Mouse (Mus musculus): Measurements from ENCODE around the gene Pcbp1. TPM values are rescaled to one million over a fixed set of nuclear protein-coding genes. Genes with fewer than 3 reads are reported as not detected.
"Not testable (repeated sequence)": the region's sequence is repeated elsewhere in the genome, so short reads cannot be mapped to it uniquely, and the experiment has no call there.

Pcbp1 gene
- 195 and 234 TPM in 2 replicates for polyA plus RNA-seq (2015; fragmentation: Nextera tagmentation; extraction: Ambion mirVana)

GRCm38 (mm10) chr6:86526032-86526960, at the start of gene Pcbp1:
TSS of gene Pcbp1 (minus strand) at chr6:86526321.
- H3K9me3 ChIP-seq (ENCODE audit: low read length): no peaks in the 10 kb centered on the region

GRCm38 (mm10) chr6:86574495-86574894, 48.4 kb upstream of the Pcbp1 start:
- ATAC-seq (ENCODE audit: low FRiP score, low TSS enrichment): no peak
- H3K4me3 ChIP-seq (ENCODE audit: low read length): no peak overlapping the region
- no peak overlapping the region for H3K4me2 ChIP-seq (replicated peaks; ENCODE audit: low read depth, low read length)
- H3K9me3 ChIP-seq (ENCODE audit: low read length): no peaks in the 10 kb centered on the region
- no peaks in the 10 kb centered on the region; the same call in 1 of the 2 replicates for H3K4me1 ChIP-seq (ENCODE audit: insufficient read depth, low read length)
- no peaks in the 10 kb centered on the region for H3K36me3 ChIP-seq (ENCODE audit: insufficient read depth, low read length)
- no peaks in the 10 kb centered on the region for H3K27me3 ChIP-seq (ENCODE audit: insufficient read depth, low read length)
- 93% methylated on average over 3 of the region's 3 CpGs for WGBS
- no peak overlapping the region for H3K9ac ChIP-seq (replicated peaks; ENCODE audit: low read length)
- H3K27ac ChIP-seq (ENCODE audit: low read length): no peak overlapping the region

More at GRCm38 (mm10) chr6:86526032-86526960, at the start of gene Pcbp1:
- Histone ChIP-seq H3K9ac (replicated peaks; ENCODE audit: low read length) (peak within 1 kb of the TSS; percentile 97), H3K4me3 (ENCODE audit: low read length) (peak within 1 kb of the TSS; percentile 85), H3K27me3 (ENCODE audit: insufficient read depth, low read length) (no peaks in the 10 kb centered on the region), H3K4me2 (replicated peaks; ENCODE audit: low read depth, low read length) (peak within 1 kb of the TSS; percentile 92), H3K27ac (ENCODE audit: low read length) (peak within 1 kb of the TSS; percentile 100), H3K36me3 (ENCODE audit: insufficient read depth, low read length) (peaks cover 20% of the 10 kb centered on the region), H3K4me1 (ENCODE audit: insufficient read depth, low read length) (peaks cover 25% of the 10 kb centered on the region)
- peak; percentile 88 for ATAC-seq (ENCODE audit: low FRiP score, low TSS enrichment)
- WGBS: under 1% methylated on average over 60 of the region's 120 CpGs

GRCm38 (mm10) chr6:86570830-86571229, 44.7 kb upstream of the Pcbp1 start:
- H3K36me3 ChIP-seq (ENCODE audit: insufficient read depth, low read length): 0 out of 2 replicates have a peak, but pooled peaks cover 4% of the 10 kb centered on the region
- no peak overlapping the region for H3K9ac ChIP-seq (replicated peaks; ENCODE audit: low read length)
- H3K27ac ChIP-seq (ENCODE audit: low read length): no peak overlapping the region
- no peaks in the 10 kb centered on the region for H3K9me3 ChIP-seq (ENCODE audit: low read length)
- no peak overlapping the region for H3K4me3 ChIP-seq (ENCODE audit: low read length)
- 48% methylated on average over 9 of the region's 9 CpGs for WGBS
- no peaks in the 10 kb centered on the region; the same call in 1 of the 2 replicates for H3K4me1 ChIP-seq (ENCODE audit: insufficient read depth, low read length)
- H3K4me2 ChIP-seq (replicated peaks; ENCODE audit: low read depth, low read length): no peak overlapping the region
- H3K27me3 ChIP-seq (ENCODE audit: insufficient read depth, low read length): no peaks in the 10 kb centered on the region
- ATAC-seq (ENCODE audit: low FRiP score, low TSS enrichment): no peak

GRCm38 (mm10) chr6:86569461-86569820, 43.3 kb upstream of the Pcbp1 start:
- Histone ChIP-seq H3K4me2 (replicated peaks; ENCODE audit: low read depth, low read length) (no peak overlapping the region), H3K4me3 (ENCODE audit: low read length) (no peak overlapping the region), H3K27ac (ENCODE audit: low read length) (no peak overlapping the region), H3K36me3 (ENCODE audit: insufficient read depth, low read length) (peaks cover 11% of the 10 kb centered on the region), H3K9ac (replicated peaks; ENCODE audit: low read length) (no peak overlapping the region), H3K27me3 (ENCODE audit: insufficient read depth, low read length) (no peaks in the 10 kb centered on the region), H3K4me1 (ENCODE audit: insufficient read depth, low read length) (no peaks in the 10 kb centered on the region; the same call in 1 of the 2 replicates), H3K9me3 (ENCODE audit: low read length) (no peaks in the 10 kb centered on the region)
- 52% methylated on average over 3 of the region's 3 CpGs for WGBS
- peak; percentile 63; the same call in 1 of the 2 replicates for ATAC-seq (ENCODE audit: low FRiP score, low TSS enrichment)

- WGBS: 52% methylated on average over 3 of the region's 3 CpGs
- H3K4me2 ChIP-seq (replicated peaks; ENCODE audit: low read depth, low read length): no peak overlapping the region
- no peak for ATAC-seq (ENCODE audit: low FRiP score, low TSS enrichment)
- no peak overlapping the region for H3K4me3 ChIP-seq (ENCODE audit: low read length)
- H3K4me1 ChIP-seq (ENCODE audit: insufficient read depth, low read length): no peaks in the 10 kb centered on the region; the same call in 1 of the 2 replicates
- H3K27ac ChIP-seq (ENCODE audit: low read length): 0 out of 2 replicates have a peak overlapping the region, but pooled peaks have one; percentile 17
- no peaks in the 10 kb centered on the region for H3K9me3 ChIP-seq (ENCODE audit: low read length)
- H3K36me3 ChIP-seq (ENCODE audit: insufficient read depth, low read length): peaks cover 11% of the 10 kb centered on the region
- H3K27me3 ChIP-seq (ENCODE audit: insufficient read depth, low read length): no peaks in the 10 kb centered on the region
- no peak overlapping the region; the same call in 1 of the 2 replicates for H3K9ac ChIP-seq (replicated peaks; ENCODE audit: low read length)
Observed at GRCm38 (mm10) chr6:86568816-86569460, 42.8 kb upstream of the Pcbp1 start.

GRCm38 (mm10) chr6:86565782-86566181, 39.7 kb upstream of the Pcbp1 start:
- 95% methylated on average over 2 of the region's 2 CpGs for WGBS

GRCm38 (mm10) chr6:86557182-86557581, 31.1 kb upstream of the Pcbp1 start:
- H3K27ac ChIP-seq (ENCODE audit: low read length); H3K4me2 ChIP-seq (replicated peaks; ENCODE audit: low read depth, low read length); H3K4me1 ChIP-seq (ENCODE audit: insufficient read depth, low read length); H3K9me3 ChIP-seq (ENCODE audit: low read length); H3K27me3 ChIP-seq (ENCODE audit: insufficient read depth, low read length); H3K4me3 ChIP-seq (ENCODE audit: low read length); ATAC-seq (ENCODE audit: low FRiP score, low TSS enrichment); H3K9ac ChIP-seq (replicated peaks; ENCODE audit: low read length): not testable (repeated sequence)
- peaks cover 36% of the 10 kb centered on the region for H3K36me3 ChIP-seq (ENCODE audit: insufficient read depth, low read length)
- WGBS: 78% methylated on average over 1 of the region's 1 CpGs

More at GRCm38 (mm10) chr6:86565782-86566181, 39.7 kb upstream of the Pcbp1 start:
- Histone ChIP-seq H3K4me2 (replicated peaks; ENCODE audit: low read depth, low read length) (no peak overlapping the region), H3K4me1 (ENCODE audit: insufficient read depth, low read length) (no peaks in the 10 kb centered on the region; the same call in 1 of the 2 replicates), H3K36me3 (ENCODE audit: insufficient read depth, low read length) (peaks cover 17% of the 10 kb centered on the region), H3K27ac (ENCODE audit: low read length) (no peak overlapping the region), H3K4me3 (ENCODE audit: low read length) (no peak overlapping the region), H3K9ac (replicated peaks; ENCODE audit: low read length) (no peak overlapping the region), H3K9me3 (ENCODE audit: low read length) (no peaks in the 10 kb centered on the region), H3K27me3 (ENCODE audit: insufficient read depth, low read length) (no peaks in the 10 kb centered on the region)
- ATAC-seq (ENCODE audit: low FRiP score, low TSS enrichment): no peak

- 97% methylated on average over 3 of the region's 3 CpGs for whole genome bisulfite sequencing
- Histone ChIP-seq H3K36me3 (ENCODE audit: insufficient read depth, low read length) (peaks cover 39% of the 10 kb centered on the region), H3K27ac (ENCODE audit: low read length) (no peak overlapping the region)
Observed at GRCm38 (mm10) chr6:86556345-86557058, 30.4 kb upstream of the Pcbp1 start.

GRCm38 (mm10) chr6:86550587-86550986, 24.5 kb upstream of the Pcbp1 start:
- H3K4me3 ChIP-seq (ENCODE audit: low read length): no peak overlapping the region
- no peak overlapping the region for H3K4me2 ChIP-seq (replicated peaks; ENCODE audit: low read depth, low read length)
- ATAC-seq (ENCODE audit: low FRiP score, low TSS enrichment): no peak
- H3K4me1 ChIP-seq (ENCODE audit: insufficient read depth, low read length): 0 out of 2 replicates have a peak, but pooled peaks cover 5% of the 10 kb centered on the region
- no peak overlapping the region for H3K27ac ChIP-seq (ENCODE audit: low read length)
- H3K9me3 ChIP-seq (ENCODE audit: low read length): no peaks in the 10 kb centered on the region
- peaks cover 31% of the 10 kb centered on the region for H3K36me3 ChIP-seq (ENCODE audit: insufficient read depth, low read length)
- H3K9ac ChIP-seq (replicated peaks; ENCODE audit: low read length): no peak overlapping the region
- H3K27me3 ChIP-seq (ENCODE audit: insufficient read depth, low read length): no peaks in the 10 kb centered on the region
- 87% methylated on average over 1 of the region's 1 CpGs for WGBS

More at GRCm38 (mm10) chr6:86556345-86557058, 30.4 kb upstream of the Pcbp1 start:
- H3K9ac ChIP-seq (replicated peaks; ENCODE audit: low read length): no peak overlapping the region
- no peaks in the 10 kb centered on the region for H3K27me3 ChIP-seq (ENCODE audit: insufficient read depth, low read length)
- no peaks in the 10 kb centered on the region for H3K4me1 ChIP-seq (ENCODE audit: insufficient read depth, low read length)
- no peak for ATAC-seq (ENCODE audit: low FRiP score, low TSS enrichment)
- H3K4me2 ChIP-seq (replicated peaks; ENCODE audit: low read depth, low read length): no peak overlapping the region
- H3K4me3 ChIP-seq (ENCODE audit: low read length): no peak overlapping the region
- no peaks in the 10 kb centered on the region for H3K9me3 ChIP-seq (ENCODE audit: low read length)
